Mouse (Mus musculus): Measurements from ENCODE around the gene BC005561.

- no peak for TF ChIP-seq CTCF (IDR thresholded peaks at IDR 0.05; ENCODE audit: low read depth)
- no peak for TF ChIP-seq EP300 (IDR thresholded peaks at IDR 0.05; ENCODE audit: low read depth)
These were observed 16.6 kb upstream of the BC005561 start for GRCm38 (mm10) chr5:104491561-104491960.
